Mouse (Mus musculus) kidney, adult 2 months (tissue): ENCODE measurements around the gene 1700019D03Rik.

Experiments
- CTCF ChIP-seq: fragments of 200-500 bp; conservative IDR thresholded peaks from 2 replicates; pipeline ENCODE4 v1.5.1; 2011; ENCODE audit warnings: low read depth, mild to moderate bottlenecking, control low read depth, low read length, moderate library complexity, mixed read lengths; ENCODE audit not compliant: insufficient read depth, insufficient read length
- POLR2A ChIP-seq: fragments of 200-500 bp; IDR thresholded peaks from one replicate; pipeline ENCODE4 v1.6.1; 2011; ENCODE audit warnings: low read depth, low read length, control low read depth

- TF ChIP-seq POLR2A (no peak), CTCF (no peak)
Measured at GRCm38 (mm10) chr1:52953548-52953947, 66.4 kb downstream of the 1700019D03Rik start.
